Mouse (Mus musculus) forebrain, postnatal 0 days (tissue): Measurements from ENCODE around the gene Pou6f1. TPM values are rescaled to one million over a fixed set of nuclear protein-coding genes. Genes with fewer than 3 reads are reported as not detected.

Experiments
- ATAC-seq: fragments of 200-750 bp; cut with Nextera tagmentation; 2 replicates; pipeline ENCODE4 v1.8.0; 2017; ENCODE audit warnings: mild to moderate bottlenecking, moderate library complexity
- DNase-seq: peaks from one replicate; pipeline ENCODE4 v3.0.0-alpha.2; 2015
- H3K27ac ChIP-seq: fragments of 300-500 bp; sonication (generic); 2 replicates; pipeline ENCODE4 v1.5.1; 2014; ENCODE audit warnings: low read depth, mild to moderate bottlenecking, antibody characterized with exemption, low read length, moderate library complexity, mixed read lengths
- H3K27me3 ChIP-seq: fragments of 300-500 bp; sonication (generic); 2 replicates; pipeline ENCODE4 v1.6.1; 2014; ENCODE audit warnings: mild to moderate bottlenecking, low read length, mixed read lengths; ENCODE audit not compliant: insufficient read depth
- H3K36me3 ChIP-seq: fragments of 300-500 bp; sonication (generic); 2 replicates; pipeline ENCODE4 v1.6.1; 2014; ENCODE audit warnings: mild to moderate bottlenecking, moderate library complexity; ENCODE audit not compliant: insufficient read depth
- H3K4me1 ChIP-seq: fragments of 300-500 bp; sonication (generic); 2 replicates; pipeline ENCODE4 v1.6.1; 2014; ENCODE audit warnings: antibody characterized with exemption; ENCODE audit not compliant: insufficient read depth
- H3K4me2 ChIP-seq: fragments of 300-500 bp; sonication (generic); 2 replicates; pipeline ENCODE4 v1.6.1; 2014; ENCODE audit warnings: low read depth, mild to moderate bottlenecking, moderate library complexity
- H3K4me3 ChIP-seq: fragments of 300-500 bp; sonication (generic); 2 replicates; pipeline ENCODE4 v1.5.1; 2014; ENCODE audit warnings: low read depth, low read length, mixed read lengths
- H3K9ac ChIP-seq: fragments of 300-500 bp; sonication (generic); 2 replicates; pipeline ENCODE4 v1.6.1; 2014; ENCODE audit warnings: mild to moderate bottlenecking
- H3K9me3 ChIP-seq: fragments of 300-500 bp; sonication (generic); 2 replicates; pipeline ENCODE4 v1.6.1; 2016; ENCODE audit warnings: low read length
- CTCF ChIP-seq: sonication (generic); IDR thresholded peaks from 2 replicates; pipeline ENCODE4 v1.5.1; 2016; ENCODE audit warnings: antibody characterized with exemption, control low read depth, low read depth
- WGBS: fragments of 180-500 bp; shearing (Covaris S2); extraction: QIAGEN DNeasy Blood & Tissue Kit; methylation state at CpG from one replicate; pipeline ENCODE4 v1.1.7; 2014; 5-methylcytosine and 5-hydroxymethylcytosine counted together
- polyA plus RNA-seq: library from polyadenylated mRNA; unstranded; fragments of >200 nt; fragmentation: Nextera tagmentation; extraction: Ambion mirVana; gene quantifications from 2 replicates; pipeline ENCODE4 v1.2.1, GENCODE M21; 2015
- total RNA-seq: library from RNA; depleted of rRNA; stranded (reverse); fragments of >200 nt; gene quantifications from 2 replicates; pipeline ENCODE4 v1.2.3, GENCODE M21; 2014

Pou6f1 gene
- total and polyA plus RNA-seq, 2 experiments from 2014 or later, result 32.2 to 77.4 TPM

DNA sequence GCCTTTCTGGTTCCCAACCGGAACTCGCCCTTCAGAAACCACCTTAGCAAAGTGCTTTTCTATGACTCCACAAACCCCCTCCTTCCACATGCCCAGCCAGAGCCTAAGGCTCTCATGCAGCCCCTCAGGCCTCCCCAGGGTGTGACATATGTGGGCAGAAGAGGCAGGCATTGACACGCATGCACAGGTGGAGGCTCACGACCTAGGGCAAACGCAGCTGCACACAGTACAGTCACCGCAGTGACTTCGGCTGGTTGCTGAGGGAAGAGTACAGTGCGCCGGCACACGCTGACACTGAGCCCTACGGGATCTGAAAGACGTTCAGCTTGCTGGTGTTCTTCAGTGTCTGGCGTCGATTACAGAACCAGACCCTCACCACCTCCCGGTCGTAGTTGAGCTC is 21.8 kb downstream of the Pou6f1 start:
- TF ChIP-seq CTCF, result no peak
- ATAC-seq, result no peak

DNA sequence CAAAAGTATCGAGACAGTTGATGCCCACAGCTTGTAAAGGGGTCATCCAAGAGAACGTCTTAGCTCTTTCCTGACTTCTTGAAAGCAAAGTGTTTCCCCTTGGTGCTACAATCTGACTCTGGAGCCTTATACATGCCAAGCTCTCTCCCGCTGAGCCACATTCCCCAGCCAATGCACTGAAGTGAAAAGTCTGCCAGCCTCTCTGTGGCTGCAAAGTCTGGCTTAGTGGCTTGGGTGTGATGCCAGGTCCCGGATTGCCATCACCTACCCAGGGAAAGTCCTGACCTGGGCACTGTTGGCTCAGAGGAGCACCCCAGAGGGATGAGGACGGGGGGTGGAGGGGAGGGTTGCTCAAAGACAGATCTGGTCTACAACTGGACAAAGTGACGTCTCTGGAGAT is 23.0 kb downstream of the Pou6f1 start:
- H3K4me2 ChIP-seq, result no peak overlapping the region
- WGBS, result 77% methylated on average over 6 of the region's 6 CpGs
- ATAC-seq (no peak), DNase-seq (no peak)
- TF ChIP-seq CTCF, result no peak
- no peak overlapping the region for H3K4me3 ChIP-seq
- H3K27ac ChIP-seq, result no peak overlapping the region
- H3K9ac ChIP-seq, result no peak overlapping the region
- peaks cover 49% of the 10 kb centered on the region for H3K36me3 ChIP-seq
- no peaks in the 10 kb centered on the region for H3K9me3 ChIP-seq
- H3K27me3 ChIP-seq, result no peaks in the 10 kb centered on the region
- 0 out of 2 replicates have a peak, but pooled peaks cover 4% of the 10 kb centered on the region for H3K4me1 ChIP-seq

More for the DNA sequence above, 21.8 kb downstream of the Pou6f1 start:
- no peak for DNase-seq
- Histone ChIP-seq H3K27me3 (no peaks in the 10 kb centered on the region), H3K27ac (no peak overlapping the region), H3K9me3 (no peaks in the 10 kb centered on the region), H3K9ac (no peak overlapping the region), H3K36me3 (peaks cover 57% of the 10 kb centered on the region), H3K4me3 (no peak overlapping the region), H3K4me2 (no peak overlapping the region), H3K4me1 (0 out of 2 replicates have a peak, but pooled peaks cover 4% of the 10 kb centered on the region)
- 91% methylated on average over 16 of the region's 16 CpGs for WGBS

DNA sequence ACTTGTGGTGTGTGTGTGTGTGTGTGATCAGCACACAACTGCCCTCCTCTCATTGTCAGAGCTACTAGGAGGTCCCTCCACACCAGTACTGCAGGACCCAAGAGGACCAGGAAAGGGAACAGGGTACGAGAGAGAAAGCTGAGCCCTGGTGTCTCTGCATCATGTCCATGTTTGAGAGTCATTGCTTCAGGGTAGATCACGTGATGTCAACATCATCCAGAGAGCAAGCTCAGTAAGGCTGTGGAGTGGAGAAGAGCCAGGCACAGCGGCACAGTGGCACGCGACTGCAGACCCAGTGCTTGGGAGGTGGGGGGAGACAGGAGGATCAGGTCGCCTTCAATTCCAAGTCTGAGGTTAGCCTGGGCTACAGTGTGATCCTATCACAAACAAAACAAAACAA is 23.4 kb downstream of the Pou6f1 start:
- Histone ChIP-seq H3K4me3 (no peak overlapping the region), H3K4me1 (0 out of 2 replicates have a peak, but pooled peaks cover 4% of the 10 kb centered on the region), H3K36me3 (peaks cover 49% of the 10 kb centered on the region), H3K9ac (no peak overlapping the region), H3K4me2 (no peak overlapping the region), H3K9me3 (no peaks in the 10 kb centered on the region), H3K27ac (no peak overlapping the region), H3K27me3 (no peaks in the 10 kb centered on the region)
- DNase-seq (no peak), ATAC-seq (no peak)
- 82% methylated on average over 6 of the region's 6 CpGs for WGBS
- no peak for TF ChIP-seq CTCF

DNA sequence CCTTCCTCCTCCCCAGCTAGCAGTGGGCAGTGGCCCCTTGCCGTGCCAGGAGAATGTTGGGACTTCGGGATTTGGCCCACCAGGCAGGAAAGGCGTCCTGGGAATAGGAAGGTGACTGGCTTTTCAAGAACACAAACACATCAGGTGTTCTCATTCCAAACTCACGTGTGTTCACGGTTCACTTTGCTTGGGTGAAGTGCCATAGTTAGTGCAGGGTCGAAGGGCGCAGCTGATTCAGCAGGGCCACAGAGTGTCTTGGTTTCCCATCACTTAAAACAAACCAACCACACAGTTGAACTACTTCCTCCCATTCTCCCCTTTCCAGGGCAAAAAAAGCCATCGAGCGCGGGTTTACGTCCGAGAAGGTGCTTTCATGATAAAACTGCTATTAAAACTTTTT is 24.4 kb downstream of the Pou6f1 start:
- no peaks in the 10 kb centered on the region for H3K9me3 ChIP-seq
- H3K4me2 ChIP-seq, result no peak overlapping the region
- no peak overlapping the region for H3K9ac ChIP-seq
- H3K36me3 ChIP-seq, result peaks cover 42% of the 10 kb centered on the region
- DNase-seq, result no peak
- 0 out of 2 replicates have a peak, but pooled peaks cover 4% of the 10 kb centered on the region for H3K4me1 ChIP-seq
- no peak for TF ChIP-seq CTCF
- no peak for ATAC-seq
- 86% methylated on average over 12 of the region's 12 CpGs for WGBS
- H3K4me3 ChIP-seq, result no peak overlapping the region
- no peaks in the 10 kb centered on the region for H3K27me3 ChIP-seq
- no peak overlapping the region for H3K27ac ChIP-seq

GRCm38 (mm10) chr15:100574378-100574777 is 25.4 kb downstream of the Pou6f1 start:
- no peak for ATAC-seq
- TF ChIP-seq CTCF, result no peak
- peaks cover 32% of the 10 kb centered on the region for H3K36me3 ChIP-seq
- DNase-seq, result no peak
- 62% methylated on average over 2 of the region's 2 CpGs for WGBS
- no peaks in the 10 kb centered on the region for H3K9me3 ChIP-seq
- H3K4me3 ChIP-seq, result no peak overlapping the region
- 0 out of 2 replicates have a peak, but pooled peaks cover 4% of the 10 kb centered on the region for H3K4me1 ChIP-seq
- no peak overlapping the region for H3K4me2 ChIP-seq
- H3K9ac ChIP-seq, result no peak overlapping the region
- no peaks in the 10 kb centered on the region for H3K27me3 ChIP-seq
- no peak overlapping the region for H3K27ac ChIP-seq

DNA sequence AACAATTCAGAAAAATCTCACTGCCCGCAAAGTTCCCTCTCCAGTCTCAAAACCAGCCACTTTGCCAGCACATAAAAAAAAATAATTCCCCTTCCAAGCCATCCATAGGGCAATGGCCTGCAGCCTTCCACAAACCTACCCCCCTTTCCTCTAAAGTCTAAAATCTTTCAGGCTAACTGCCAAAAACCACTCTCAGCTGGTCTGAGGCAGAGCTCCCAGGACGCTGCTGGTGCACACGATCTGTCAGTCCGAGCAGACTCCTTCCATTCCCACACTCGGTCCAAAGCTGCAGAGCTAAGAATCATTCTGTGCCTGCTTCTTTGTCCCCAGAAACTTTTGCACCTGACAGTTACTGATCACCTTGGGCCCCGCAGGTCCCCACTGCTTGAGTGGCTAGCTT is 25.8 kb downstream of the Pou6f1 start:
- no peak overlapping the region for H3K4me3 ChIP-seq
- ATAC-seq (peak; percentile 62; the same call in 1 of the 2 replicates), DNase-seq (no peak)
- H3K27ac ChIP-seq, result 0 out of 2 replicates have a peak overlapping the region, but pooled peaks have one; percentile 35
- peaks cover 29% of the 10 kb centered on the region for H3K36me3 ChIP-seq
- H3K27me3 ChIP-seq, result no peaks in the 10 kb centered on the region
- H3K4me2 ChIP-seq, result no peak overlapping the region
- WGBS, result 38% methylated on average over 6 of the region's 6 CpGs
- no peak overlapping the region for H3K9ac ChIP-seq
- no peaks in the 10 kb centered on the region for H3K9me3 ChIP-seq
- TF ChIP-seq CTCF, result no peak
- H3K4me1 ChIP-seq, result 0 out of 2 replicates have a peak, but pooled peaks cover 4% of the 10 kb centered on the region

DNA sequence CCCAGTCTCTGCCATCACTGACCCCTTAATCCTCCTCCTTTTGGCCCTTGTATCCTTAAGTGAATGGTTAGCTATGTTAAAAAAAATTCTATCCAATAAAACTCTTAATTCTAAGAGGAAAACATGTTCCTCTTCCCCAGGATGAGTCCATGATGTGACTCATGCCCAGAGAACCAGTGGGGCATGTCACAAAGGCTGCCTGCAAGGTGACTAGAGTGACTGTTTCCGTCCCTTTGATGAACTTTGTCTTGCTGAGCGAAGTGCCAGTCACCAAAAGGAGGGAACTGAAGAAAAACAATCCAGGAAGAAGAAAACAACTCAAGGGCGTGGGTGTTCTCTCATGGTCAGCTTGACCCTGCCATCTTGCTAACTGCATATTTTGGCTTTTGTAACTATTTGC is 30.5 kb downstream of the Pou6f1 start:
- H3K4me2 ChIP-seq, result no peak overlapping the region
- no peak overlapping the region for H3K27ac ChIP-seq
- H3K36me3 ChIP-seq, result no peaks in the 10 kb centered on the region
- 76% methylated on average over 3 of the region's 3 CpGs for WGBS
- no peak for TF ChIP-seq CTCF
- H3K9ac ChIP-seq, result no peak overlapping the region
- H3K4me3 ChIP-seq, result no peak overlapping the region
- ATAC-seq, result no peak
- H3K27me3 ChIP-seq, result no peaks in the 10 kb centered on the region
- no peaks in the 10 kb centered on the region for H3K9me3 ChIP-seq
- DNase-seq, result no peak
- 0 out of 2 replicates have a peak, but pooled peaks cover 2% of the 10 kb centered on the region for H3K4me1 ChIP-seq

DNA sequence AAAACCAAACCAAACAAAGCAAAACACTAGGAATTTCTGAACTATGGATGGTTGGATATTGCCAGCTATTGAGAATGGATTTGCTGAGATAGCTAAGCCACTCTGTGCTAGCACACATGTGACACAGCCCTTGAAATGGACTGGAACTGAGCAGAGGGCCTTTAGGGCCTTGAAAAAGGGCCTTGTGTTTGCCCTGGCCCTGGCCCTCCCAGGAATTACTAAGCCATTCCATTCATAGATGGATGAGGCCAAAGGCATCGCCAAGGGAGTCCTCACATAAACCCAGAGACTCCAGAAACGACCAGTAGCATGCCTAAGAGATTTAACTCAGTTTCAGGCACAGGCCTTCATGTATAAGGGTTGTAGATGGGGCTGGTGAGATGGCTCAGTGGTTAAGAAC is 33.3 kb downstream of the Pou6f1 start:
- H3K36me3 ChIP-seq, result no peaks in the 10 kb centered on the region
- no peaks in the 10 kb centered on the region for H3K9me3 ChIP-seq
- no peak overlapping the region for H3K4me2 ChIP-seq
- 69% methylated on average over 2 of the region's 2 CpGs for WGBS
- H3K4me1 ChIP-seq, result no peaks in the 10 kb centered on the region
- no peak for TF ChIP-seq CTCF
- H3K27me3 ChIP-seq, result no peaks in the 10 kb centered on the region
- no peak overlapping the region for H3K27ac ChIP-seq
- ATAC-seq, result no peak
- DNase-seq, result no peak
- no peak overlapping the region for H3K4me3 ChIP-seq
- no peak overlapping the region for H3K9ac ChIP-seq
